Mouse (Mus musculus) liver, embryonic 13.5 days (tissue): ENCODE measurements around the gene Krt36. TPM values are rescaled to one million over a fixed set of nuclear protein-coding genes. Genes with fewer than 3 reads are reported as not detected.

Source experiments
- ATAC-seq: fragments of 200-750 bp; cut with Nextera tagmentation; 2 replicates; pipeline ENCODE4 v1.8.0; 2017; ENCODE audit warnings: low read depth, mild to moderate bottlenecking, moderate number of reproducible peaks, moderate library complexity
- DNase-seq: peaks from one replicate; pipeline ENCODE4 v3.0.0; 2022
- H3K27ac ChIP-seq: fragments of 300-500 bp; sonication (generic); 2 replicates; pipeline ENCODE4 v1.5.1; 2015; ENCODE audit warnings: moderate library complexity, mild to moderate bottlenecking, inconsistent platforms
- H3K27me3 ChIP-seq: fragments of 300-500 bp; sonication (generic); 2 replicates; pipeline ENCODE4 v1.6.1; 2015; ENCODE audit warnings: mild to moderate bottlenecking, inconsistent platforms
- H3K36me3 ChIP-seq: fragments of 300-500 bp; sonication (generic); 2 replicates; pipeline ENCODE4 v1.6.1; 2015; ENCODE audit warnings: mild to moderate bottlenecking, inconsistent platforms
- H3K4me1 ChIP-seq: fragments of 300-500 bp; sonication (generic); replicated peaks from 2 replicates; pipeline ENCODE4 v1.6.1; 2015; ENCODE audit warnings: inconsistent platforms
- H3K4me2 ChIP-seq: fragments of 300-500 bp; sonication (generic); 2 replicates; pipeline ENCODE4 v1.6.1; 2015; ENCODE audit warnings: inconsistent platforms, mild to moderate bottlenecking, moderate library complexity
- H3K4me3 ChIP-seq: fragments of 300-500 bp; sonication (generic); replicated peaks from 2 replicates; pipeline ENCODE4 v1.5.1; 2015; ENCODE audit warnings: mild to moderate bottlenecking, inconsistent platforms
- H3K9ac ChIP-seq: fragments of 300-500 bp; sonication (generic); 2 replicates; pipeline ENCODE4 v1.6.1; 2015; ENCODE audit warnings: mild to moderate bottlenecking, inconsistent platforms
- H3K9me3 ChIP-seq: fragments of 300-500 bp; sonication (generic); replicated peaks from 2 replicates; pipeline ENCODE4 v1.6.1; 2016; ENCODE audit warnings: inconsistent platforms
- WGBS: fragments of 180-500 bp; shearing (Covaris S2); methylation state at CpG from one replicate; pipeline ENCODE4 v1.1.7; 2015; ENCODE audit not compliant: insufficient replicate concordance; 5-methylcytosine and 5-hydroxymethylcytosine counted together
- polyA plus RNA-seq: library from polyadenylated mRNA; unstranded; fragments of >200 nt; fragmentation: Nextera tagmentation; extraction: Ambion mirVana; gene quantifications from 2 replicates; pipeline ENCODE4 v1.2.1, GENCODE M21; 2015

Krt36 gene
- polyA plus RNA-seq, 1 experiment from 2014 or later: not detected

DNA sequence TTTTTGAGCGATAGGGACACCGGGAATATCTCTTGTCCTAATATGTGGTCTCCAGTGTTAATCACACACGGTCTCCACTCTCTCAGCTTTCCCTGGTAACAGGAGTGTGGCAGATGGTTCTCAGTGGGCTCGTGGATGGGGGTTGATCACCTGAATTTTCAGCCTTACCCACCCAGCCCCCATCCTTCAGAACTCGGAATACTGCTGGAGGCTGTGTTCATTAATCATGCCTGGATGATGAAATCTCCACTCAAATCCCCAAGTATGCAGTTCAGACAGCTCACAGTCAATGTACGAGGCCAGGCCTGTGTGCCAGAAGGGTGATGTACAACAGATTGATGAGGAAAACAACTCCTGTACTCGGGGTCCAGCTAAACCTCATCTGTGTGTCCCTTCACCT is 19.5 kb upstream of the Krt36 start:
- Histone ChIP-seq H3K9ac (no peak overlapping the region), H3K36me3 (no peaks in the 10 kb centered on the region), H3K4me2 (no peak overlapping the region), H3K4me3 (no peak overlapping the region), H3K9me3 (no peaks in the 10 kb centered on the region), H3K4me1 (no peaks in the 10 kb centered on the region), H3K27me3 (no peaks in the 10 kb centered on the region), H3K27ac (no peak overlapping the region)
- no peak for ATAC-seq
- DNase-seq: no peak
- 61% methylated on average over 7 of the region's 7 CpGs for WGBS

DNA sequence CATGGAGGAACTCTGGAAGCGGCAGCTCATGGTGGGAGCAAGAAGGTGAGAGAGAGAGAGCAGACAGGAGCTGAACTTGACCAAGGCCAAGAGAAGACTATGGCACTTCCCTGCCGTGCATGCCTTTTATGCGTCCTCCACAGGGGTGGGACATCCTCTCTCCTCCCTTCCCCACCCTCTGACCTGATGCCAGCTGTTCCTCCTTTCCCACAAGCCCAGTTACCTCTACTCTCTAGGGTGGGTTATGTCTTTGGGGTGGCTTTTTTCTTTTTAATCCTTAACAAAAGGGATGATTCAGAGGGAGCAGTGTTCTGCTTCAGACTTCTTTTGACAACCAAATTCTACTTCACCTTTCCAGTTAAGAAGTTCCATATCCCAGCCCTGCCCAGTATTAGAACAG is 16.0 kb upstream of the Krt36 start, which contains the start of gene Krt13:
Krt13 (minus strand) TSS at position 101 of the 400 bp plus-strand sequence.
- ATAC-seq (no peak), DNase-seq (no peak)
- 55% methylated on average over 3 of the region's 3 CpGs for WGBS
- no peak within 1 kb of the TSS for H3K4me2 ChIP-seq
- H3K27me3 ChIP-seq: no peaks in the 10 kb centered on the region
- H3K36me3 ChIP-seq: no peaks in the 10 kb centered on the region
- H3K9ac ChIP-seq: no peak within 1 kb of the TSS
- no peaks in the 10 kb centered on the region for H3K9me3 ChIP-seq
- no peaks in the 10 kb centered on the region for H3K4me1 ChIP-seq
- no peak within 1 kb of the TSS for H3K4me3 ChIP-seq
- no peak within 1 kb of the TSS for H3K27ac ChIP-seq

DNA sequence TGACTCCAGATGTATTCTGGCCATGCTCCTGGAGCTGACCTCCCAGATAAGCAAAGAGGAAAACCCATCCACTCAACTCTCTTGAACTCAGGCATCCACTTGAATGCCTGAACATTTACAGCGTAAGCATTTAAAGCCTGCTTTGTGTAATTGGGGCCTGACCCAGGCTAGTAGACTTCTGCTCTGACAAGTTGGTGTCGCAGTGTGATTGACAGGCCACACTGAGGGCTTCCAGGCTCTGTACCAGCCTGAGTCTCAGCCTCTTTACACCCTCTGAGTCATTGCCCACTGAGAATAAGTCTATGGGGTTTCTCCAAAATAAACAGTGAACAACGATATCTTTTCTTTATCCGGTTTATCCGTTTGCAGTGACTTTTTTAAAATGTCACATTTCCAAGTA is 14.9 kb upstream of the Krt36 start:
- no peaks in the 10 kb centered on the region for H3K9me3 ChIP-seq
- no peaks in the 10 kb centered on the region for H3K36me3 ChIP-seq
- ATAC-seq (no peak), DNase-seq (no peak)
- H3K4me3 ChIP-seq: no peak overlapping the region
- H3K4me2 ChIP-seq: no peak overlapping the region
- no peaks in the 10 kb centered on the region for H3K4me1 ChIP-seq
- H3K9ac ChIP-seq: no peak overlapping the region
- WGBS: 75% methylated on average over 5 of the region's 5 CpGs
- no peaks in the 10 kb centered on the region for H3K27me3 ChIP-seq
- H3K27ac ChIP-seq: no peak overlapping the region

DNA sequence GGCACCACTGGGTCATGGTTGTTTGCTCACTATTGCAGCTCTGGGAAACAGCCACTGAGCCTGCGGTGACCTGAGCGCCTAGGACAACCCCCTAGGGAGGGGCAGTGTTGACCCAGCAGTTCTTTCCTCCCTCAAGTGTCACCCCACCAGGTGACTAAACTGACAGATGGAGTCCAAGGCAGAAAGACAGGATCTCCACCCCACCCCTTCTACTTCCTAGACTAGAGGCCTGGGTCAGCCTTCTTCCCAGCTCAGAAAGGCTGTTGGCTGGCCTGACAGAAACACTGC is 8.3 kb upstream of the Krt36 start:
- 68% methylated on average over 2 of the region's 2 CpGs for WGBS
- H3K4me2 ChIP-seq: no peak overlapping the region
- H3K36me3 ChIP-seq: no peaks in the 10 kb centered on the region
- H3K27ac ChIP-seq: no peak overlapping the region
- no peaks in the 10 kb centered on the region for H3K9me3 ChIP-seq
- H3K27me3 ChIP-seq: no peaks in the 10 kb centered on the region
- no peak overlapping the region for H3K9ac ChIP-seq
- no peak for DNase-seq
- H3K4me3 ChIP-seq: no peak overlapping the region
- ATAC-seq: no peak
- no peaks in the 10 kb centered on the region for H3K4me1 ChIP-seq

DNA sequence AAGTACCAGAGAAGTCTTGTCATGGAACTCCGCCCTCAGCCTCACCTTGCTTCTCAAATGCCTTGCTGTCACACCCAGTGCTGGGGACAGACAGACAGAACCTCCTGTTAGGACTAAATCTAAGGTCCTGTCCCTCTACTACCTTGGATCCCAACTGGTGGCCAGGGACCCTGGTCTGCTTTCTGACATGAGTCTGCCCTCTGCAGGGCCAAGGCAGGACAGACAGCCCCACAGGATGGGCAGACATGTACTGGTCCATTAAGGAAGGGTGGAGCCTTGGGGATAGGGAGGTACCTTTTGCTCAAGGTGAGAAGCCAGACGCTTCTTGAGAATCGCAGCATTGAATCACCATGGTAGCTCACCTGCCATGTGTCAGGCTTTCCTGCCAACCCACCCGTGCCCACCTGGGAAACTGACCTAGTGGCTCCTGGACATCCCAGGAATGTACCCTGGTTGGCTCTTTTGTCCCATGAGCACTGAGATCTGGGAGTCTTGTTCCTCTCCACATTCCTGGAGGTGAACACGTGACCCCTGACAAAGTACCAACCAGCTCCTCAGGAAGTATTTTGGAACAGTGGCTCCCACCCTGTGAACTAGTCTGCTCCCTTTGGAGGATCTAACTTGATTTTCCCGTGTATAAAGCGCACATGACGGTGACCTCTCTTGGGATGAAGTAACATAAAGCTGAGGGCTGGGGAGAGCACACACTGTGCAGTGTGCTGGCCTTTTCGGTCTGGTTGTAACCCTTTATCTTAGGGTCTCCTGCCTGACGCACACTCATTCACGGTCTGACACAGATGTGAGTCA is 7.7 kb upstream of the Krt36 start:
- no peaks in the 10 kb centered on the region for H3K36me3 ChIP-seq

DNA sequence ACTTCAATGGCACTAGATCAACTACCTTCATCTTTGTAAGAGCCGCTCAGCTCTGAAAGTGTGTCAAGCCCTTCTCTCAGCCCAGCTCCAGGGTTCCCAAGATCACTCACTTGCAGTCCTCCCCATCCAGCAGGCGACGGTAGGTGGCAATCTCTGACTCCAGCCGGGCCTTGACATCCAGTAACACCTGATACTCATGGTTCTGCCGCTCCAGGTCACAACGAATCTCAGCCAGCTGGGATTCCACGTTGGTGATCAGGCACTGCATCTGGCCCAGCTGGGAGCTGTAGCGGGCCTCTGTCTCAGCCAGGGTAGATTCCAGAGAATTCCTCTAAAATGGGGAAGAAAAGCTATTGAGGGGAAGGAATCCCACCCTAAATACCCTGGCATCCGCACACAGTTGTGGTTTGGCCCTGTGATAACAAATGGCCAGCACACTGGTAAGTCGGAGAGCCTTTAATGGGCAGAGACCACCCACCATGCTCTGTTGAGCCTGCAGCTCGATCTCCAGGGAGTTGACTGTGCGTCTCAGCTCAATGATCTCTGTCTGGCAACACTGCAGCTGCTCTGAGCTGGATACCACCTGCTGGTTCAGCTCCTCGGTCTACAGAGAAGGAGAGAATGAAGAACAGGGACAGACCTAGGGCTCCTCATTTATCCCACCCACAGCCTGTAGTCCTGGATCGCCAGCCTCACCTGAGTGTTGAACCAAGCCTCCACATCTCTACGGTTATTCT is 2.6 kb downstream of the Krt36 start:
- H3K4me3 ChIP-seq: no peak overlapping the region
- H3K27me3 ChIP-seq: no peaks in the 10 kb centered on the region
- DNase-seq: no peak

More for the DNA sequence above, 7.7 kb upstream of the Krt36 start:
- no peak for ATAC-seq
- Histone ChIP-seq H3K27me3 (no peaks in the 10 kb centered on the region), H3K4me1 (no peaks in the 10 kb centered on the region), H3K9me3 (no peaks in the 10 kb centered on the region), H3K4me2 (no peak overlapping the region), H3K4me3 (no peak overlapping the region), H3K9ac (no peak overlapping the region), H3K27ac (no peak overlapping the region)
- WGBS: 64% methylated on average over 11 of the region's 11 CpGs
- no peak for DNase-seq

DNA sequence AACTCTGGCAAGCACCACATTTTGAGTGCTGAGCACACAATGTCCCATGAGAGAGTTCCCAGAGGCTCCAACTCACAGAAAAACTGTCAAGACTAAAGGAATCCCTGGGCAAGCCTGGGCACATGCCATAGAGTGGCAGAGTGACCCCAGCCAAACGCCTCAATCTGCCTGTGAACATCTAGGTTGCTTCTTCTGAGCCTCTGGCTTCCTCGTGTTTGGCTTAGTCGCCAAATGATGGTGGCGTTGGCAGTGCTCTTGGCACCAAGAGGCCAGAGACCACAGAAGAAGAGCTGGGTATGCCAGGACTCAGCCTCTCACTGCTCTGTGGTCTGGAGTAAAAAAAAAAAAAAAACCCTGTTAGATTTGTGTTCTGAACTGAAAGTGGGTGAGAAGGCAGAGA is 5.0 kb downstream of the Krt36 start:
- Histone ChIP-seq H3K4me3 (no peak overlapping the region), H3K4me2 (no peak overlapping the region), H3K27ac (no peak overlapping the region), H3K9ac (no peak overlapping the region), H3K36me3 (no peaks in the 10 kb centered on the region), H3K27me3 (no peaks in the 10 kb centered on the region), H3K9me3 (no peaks in the 10 kb centered on the region), H3K4me1 (no peaks in the 10 kb centered on the region)
- ATAC-seq: no peak
- WGBS: 66% methylated on average over 4 of the region's 4 CpGs
- no peak for DNase-seq

More for the DNA sequence above, 2.6 kb downstream of the Krt36 start:
- no peak overlapping the region for H3K4me2 ChIP-seq
- no peak overlapping the region for H3K27ac ChIP-seq
- WGBS: 61% methylated on average over 15 of the region's 15 CpGs
- H3K9me3 ChIP-seq: no peaks in the 10 kb centered on the region
- no peaks in the 10 kb centered on the region for H3K4me1 ChIP-seq
- H3K9ac ChIP-seq: no peak overlapping the region
- no peaks in the 10 kb centered on the region for H3K36me3 ChIP-seq
- no peak for ATAC-seq

DNA sequence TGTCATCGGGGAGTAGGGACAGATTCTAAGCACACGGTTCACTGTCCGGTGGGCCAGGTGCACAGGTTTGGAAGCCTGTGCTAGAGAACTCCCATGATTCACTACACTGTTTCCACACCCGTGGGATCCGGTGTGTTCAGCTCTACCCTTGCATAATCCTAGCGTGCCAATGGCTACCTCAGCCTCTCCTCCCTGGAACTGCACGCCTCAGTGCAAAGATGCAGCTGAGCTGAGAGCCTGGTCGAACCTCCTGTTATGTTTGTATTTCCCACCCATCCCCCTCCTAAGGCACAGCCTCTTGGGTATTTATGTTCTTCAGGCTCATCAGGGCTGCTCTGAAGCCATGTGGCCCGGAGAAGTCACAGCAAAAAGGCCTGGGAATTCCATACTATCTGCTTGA is 7.6 kb downstream of the Krt36 start:
- Histone ChIP-seq H3K27ac (no peak overlapping the region), H3K4me3 (no peak overlapping the region), H3K9me3 (no peaks in the 10 kb centered on the region), H3K4me2 (no peak overlapping the region), H3K36me3 (no peaks in the 10 kb centered on the region), H3K27me3 (no peaks in the 10 kb centered on the region), H3K4me1 (no peaks in the 10 kb centered on the region), H3K9ac (no peak overlapping the region)
- WGBS: 70% methylated on average over 9 of the region's 9 CpGs
- ATAC-seq: no peak
- DNase-seq: no peak

DNA sequence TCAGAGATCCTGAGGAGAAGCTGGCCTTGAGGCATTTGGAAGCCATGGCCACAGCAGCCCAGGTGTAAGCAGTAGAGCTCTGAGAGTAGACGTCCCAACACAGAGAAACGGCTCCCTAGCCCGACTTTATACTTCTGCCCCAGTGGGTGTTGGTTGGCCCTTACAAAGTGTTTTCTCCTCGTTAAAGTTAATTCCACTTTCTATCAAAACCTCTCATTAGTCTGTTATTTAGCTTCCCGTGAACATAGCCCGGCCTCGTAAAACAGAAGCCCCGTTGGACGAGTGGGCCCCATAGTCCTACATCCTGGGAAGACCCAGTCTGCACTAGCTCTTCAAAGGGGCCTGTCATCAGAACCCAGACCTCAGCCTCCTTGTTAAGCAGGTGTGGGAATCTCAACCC is 9.3 kb downstream of the Krt36 start, which contains the start of gene Krt35:
Krt35 (minus strand) TSS at position 101 of the 400 bp plus-strand sequence.
- H3K9me3 ChIP-seq: no peaks in the 10 kb centered on the region
- DNase-seq: no peak

DNA sequence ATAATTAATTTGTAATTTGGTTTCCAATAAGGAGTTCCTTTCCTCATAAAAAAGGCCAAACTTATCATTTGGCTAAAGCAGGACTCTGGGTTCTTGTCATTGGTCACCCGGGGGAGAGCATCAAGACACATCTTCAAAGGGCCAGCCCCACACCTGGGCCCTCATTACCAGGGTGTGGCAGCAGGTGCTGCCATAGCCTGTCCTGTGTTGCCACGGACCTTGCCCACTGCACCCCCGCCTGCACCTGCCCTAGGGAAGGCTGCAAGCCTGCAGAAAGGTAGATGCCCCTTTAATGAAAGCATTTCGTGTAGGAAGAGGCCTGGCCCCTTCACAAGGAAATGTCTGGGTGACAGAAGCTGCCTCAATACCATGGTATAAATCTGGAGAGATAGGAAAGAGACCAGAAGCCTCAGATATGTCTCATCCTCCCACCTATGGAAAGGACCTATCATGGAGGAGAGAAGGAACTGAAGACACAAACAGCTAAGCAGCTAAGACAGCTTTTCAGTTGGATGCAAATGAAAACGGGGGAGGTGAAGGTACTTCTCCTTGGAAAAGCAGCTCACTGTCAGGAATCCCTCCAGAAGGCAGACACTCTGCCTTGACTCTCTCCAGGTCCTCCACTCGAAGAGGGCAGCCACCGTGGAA is 16.9 kb downstream of the Krt36 start:
- ATAC-seq (no peak), DNase-seq (no peak)
- 41% methylated on average over 7 of the region's 7 CpGs for WGBS
- no peak overlapping the region for H3K9ac ChIP-seq
- no peaks in the 10 kb centered on the region for H3K27me3 ChIP-seq
- no peaks in the 10 kb centered on the region for H3K9me3 ChIP-seq
- no peak overlapping the region for H3K4me3 ChIP-seq
- H3K4me2 ChIP-seq: no peak overlapping the region
- no peak overlapping the region for H3K27ac ChIP-seq
- H3K36me3 ChIP-seq: no peaks in the 10 kb centered on the region
- H3K4me1 ChIP-seq: no peaks in the 10 kb centered on the region

More for the DNA sequence above, 9.3 kb downstream of the Krt36 start, which contains the start of gene Krt35:
- no peaks in the 10 kb centered on the region for H3K4me1 ChIP-seq
- 78% methylated on average over 9 of the region's 9 CpGs for WGBS
- H3K4me2 ChIP-seq: no peak within 1 kb of the TSS
- no peak for ATAC-seq
- no peak within 1 kb of the TSS for H3K9ac ChIP-seq
- no peaks in the 10 kb centered on the region for H3K36me3 ChIP-seq
- H3K4me3 ChIP-seq: no peak within 1 kb of the TSS
- no peak within 1 kb of the TSS for H3K27ac ChIP-seq
- no peaks in the 10 kb centered on the region for H3K27me3 ChIP-seq

DNA sequence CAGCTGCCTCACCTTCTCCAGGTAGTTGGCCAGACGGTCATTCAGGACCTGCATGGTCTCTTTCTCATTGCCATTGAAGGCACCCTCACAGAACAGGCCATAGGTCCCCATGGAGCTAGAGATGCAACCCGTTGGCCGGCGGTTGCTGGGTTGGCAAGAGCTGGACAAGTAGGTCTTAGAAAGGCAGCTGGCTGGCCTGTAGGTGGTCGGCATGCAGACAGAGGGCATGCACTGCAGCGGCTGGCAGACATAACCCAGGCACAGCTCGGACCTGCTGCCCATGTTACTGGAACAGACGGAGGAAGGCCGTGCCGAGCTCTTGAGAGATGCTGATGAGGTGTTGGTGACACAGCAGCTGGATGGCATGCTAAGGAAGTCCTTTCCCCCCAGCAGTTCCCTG is 17.6 kb downstream of the Krt36 start, which contains the start of gene Krt32:
Krt32 (minus strand) TSS at position 366 of the 400 bp plus-strand sequence.
- 78% methylated on average over 10 of the region's 10 CpGs for WGBS
- H3K4me3 ChIP-seq: no peak within 1 kb of the TSS
- H3K27me3 ChIP-seq: no peaks in the 10 kb centered on the region
- H3K27ac ChIP-seq: no peak within 1 kb of the TSS
- DNase-seq (no peak), ATAC-seq (no peak)
- no peaks in the 10 kb centered on the region for H3K9me3 ChIP-seq
- no peaks in the 10 kb centered on the region for H3K4me1 ChIP-seq
- H3K4me2 ChIP-seq: no peak within 1 kb of the TSS
- no peaks in the 10 kb centered on the region for H3K36me3 ChIP-seq
- no peak within 1 kb of the TSS for H3K9ac ChIP-seq
